Mouse (Mus musculus): ENCODE measurements at regions not wholly inside any gene's neighbourhood (a gene's known extent, or its start where the extent isn't known, plus 50 kb on each side); places are given as distances from the start of the nearest gene placed in this dataset.

GRCm38 (mm10) chr8:42973619-42974539 lies 167.4 kb downstream of the Triml1 start:
- Histone ChIP-seq H3K27ac (replicated peaks) (no peak overlapping the region), H3K27me3 (replicated peaks) (no peaks in the 10 kb centered on the region), H3K9ac (replicated peaks) (no peak overlapping the region), H3K36me3 (no peaks in the 10 kb centered on the region), H3K4me3 (replicated peaks) (no peak overlapping the region), H3K4me1 (no peaks in the 10 kb centered on the region), H3K9me3 (replicated peaks) (no peaks in the 10 kb centered on the region), H3K4me2 (no peak overlapping the region)
- ATAC-seq (ENCODE audit: low FRiP score), result no peak
- WGBS, result 65% methylated on average over 18 of the region's 18 CpGs

DNA sequence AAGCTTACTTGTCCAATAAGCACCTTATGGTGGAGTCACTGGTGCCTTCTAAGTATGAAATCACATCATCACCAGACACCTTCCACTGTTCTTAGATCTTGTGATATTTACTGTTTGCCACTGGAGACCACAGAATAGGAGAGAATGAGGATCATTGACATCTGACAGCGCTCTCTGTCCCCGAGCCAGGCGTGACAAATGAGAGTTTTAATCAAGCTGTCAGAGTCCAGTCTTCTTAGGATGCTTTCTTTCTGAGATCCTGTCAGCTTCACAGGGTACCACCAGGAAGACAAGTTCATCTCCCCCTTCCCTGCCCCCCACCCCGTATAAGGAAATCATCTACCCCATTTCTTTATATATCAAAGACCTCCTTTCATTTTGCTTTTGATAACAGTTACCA lies 168.7 kb downstream of the Triml1 start:
- Histone ChIP-seq H3K36me3 (no peaks in the 10 kb centered on the region), H3K27ac (replicated peaks) (no peak overlapping the region), H3K9me3 (replicated peaks) (no peaks in the 10 kb centered on the region), H3K4me3 (replicated peaks) (no peak overlapping the region), H3K4me2 (no peak overlapping the region), H3K9ac (replicated peaks) (no peak overlapping the region), H3K27me3 (replicated peaks) (no peaks in the 10 kb centered on the region), H3K4me1 (0 out of 2 replicates have a peak, but pooled peaks cover 4% of the 10 kb centered on the region)
- WGBS, result 57% methylated on average over 4 of the region's 4 CpGs
- ATAC-seq (ENCODE audit: low FRiP score), result no peak

GRCm38 (mm10) chr8:42967862-42968395 lies 173.4 kb downstream of the Triml1 start:
- Histone ChIP-seq H3K9me3 (replicated peaks) (no peaks in the 10 kb centered on the region), H3K9ac (replicated peaks) (no peak overlapping the region), H3K4me2 (peak overlapping the region; percentile 37), H3K36me3 (no peaks in the 10 kb centered on the region), H3K27me3 (replicated peaks) (no peaks in the 10 kb centered on the region), H3K4me3 (replicated peaks) (no peak overlapping the region), H3K4me1 (0 out of 2 replicates have a peak, but pooled peaks cover 4% of the 10 kb centered on the region), H3K27ac (replicated peaks) (no peak overlapping the region)
- 37% methylated on average over 8 of the region's 8 CpGs for WGBS
- peak; percentile 35 for ATAC-seq (ENCODE audit: low FRiP score)

GRCm38 (mm10) chr8:42964507-42964906 lies 176.8 kb downstream of the Triml1 start:
- Histone ChIP-seq H3K27ac (replicated peaks) (no peak overlapping the region), H3K36me3 (no peaks in the 10 kb centered on the region), H3K9me3 (replicated peaks) (no peaks in the 10 kb centered on the region), H3K27me3 (replicated peaks) (no peaks in the 10 kb centered on the region), H3K9ac (replicated peaks) (no peak overlapping the region), H3K4me2 (no peak overlapping the region), H3K4me1 (0 out of 2 replicates have a peak, but pooled peaks cover 4% of the 10 kb centered on the region), H3K4me3 (replicated peaks) (no peak overlapping the region)
- 91% methylated on average over 2 of the region's 2 CpGs for WGBS
- no peak for ATAC-seq (ENCODE audit: low FRiP score)

DNA sequence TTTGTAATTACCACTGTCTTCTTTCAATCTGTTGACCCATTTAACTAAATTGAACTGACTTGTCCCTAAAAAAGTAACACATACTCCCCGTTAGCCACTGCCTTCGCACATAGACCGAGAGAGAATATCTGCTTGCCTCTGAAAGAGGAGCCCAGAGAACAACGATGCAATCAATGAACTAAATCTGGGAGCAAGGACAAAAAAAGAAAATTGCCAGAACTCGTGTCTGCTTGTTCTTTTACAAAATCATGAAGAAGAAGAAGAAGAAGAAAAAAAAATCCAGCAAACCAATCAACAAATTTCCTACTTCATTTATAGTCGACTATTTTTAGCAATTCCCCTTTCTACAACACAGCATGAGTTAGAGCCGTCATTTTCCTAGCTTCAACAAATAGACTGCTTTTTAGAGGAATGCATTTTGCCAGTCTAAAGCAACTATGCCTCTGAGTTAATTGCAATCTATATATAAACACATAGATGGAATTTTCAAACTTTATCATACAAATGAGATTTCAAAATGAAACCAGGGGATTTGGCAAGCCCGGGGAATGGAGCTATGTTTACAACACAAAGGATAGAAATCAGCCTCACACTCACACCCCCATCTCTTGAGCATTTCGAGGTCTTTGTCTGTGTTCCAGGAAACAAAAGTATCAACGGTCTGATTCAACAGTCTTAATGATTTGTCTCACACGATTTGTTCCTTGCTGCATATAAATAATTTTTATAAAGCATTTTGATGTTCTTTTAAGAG lies 183.1 kb downstream of the Triml1 start:
- Histone ChIP-seq H3K4me1 (no peaks in the 10 kb centered on the region), H3K4me2 (no peak overlapping the region), H3K27ac (replicated peaks) (no peak overlapping the region), H3K27me3 (replicated peaks) (no peaks in the 10 kb centered on the region), H3K36me3 (no peaks in the 10 kb centered on the region), H3K4me3 (replicated peaks) (no peak overlapping the region), H3K9me3 (replicated peaks) (no peaks in the 10 kb centered on the region), H3K9ac (replicated peaks) (no peak overlapping the region)
- WGBS, result 75% methylated on average over 11 of the region's 11 CpGs
- no peak for ATAC-seq (ENCODE audit: low FRiP score)

GRCm38 (mm10) chr8:42932609-42933008 lies 208.7 kb downstream of the Triml1 start:
- ATAC-seq (ENCODE audit: low FRiP score), result no peak
- Histone ChIP-seq H3K36me3 (no peaks in the 10 kb centered on the region), H3K9me3 (replicated peaks) (no peaks in the 10 kb centered on the region), H3K9ac (replicated peaks) (no peak overlapping the region), H3K4me1 (no peaks in the 10 kb centered on the region), H3K4me3 (replicated peaks) (no peak overlapping the region), H3K27me3 (replicated peaks) (no peaks in the 10 kb centered on the region), H3K4me2 (no peak overlapping the region), H3K27ac (replicated peaks) (no peak overlapping the region)
- WGBS, result 85% methylated on average over 3 of the region's 3 CpGs

GRCm38 (mm10) chr8:42891658-42892057 lies 249.6 kb downstream of the Triml1 start:
- H3K36me3 ChIP-seq, result no peaks in the 10 kb centered on the region
- H3K27ac ChIP-seq (replicated peaks), result no peak overlapping the region
- 92% methylated on average over 5 of the region's 5 CpGs for WGBS

DNA sequence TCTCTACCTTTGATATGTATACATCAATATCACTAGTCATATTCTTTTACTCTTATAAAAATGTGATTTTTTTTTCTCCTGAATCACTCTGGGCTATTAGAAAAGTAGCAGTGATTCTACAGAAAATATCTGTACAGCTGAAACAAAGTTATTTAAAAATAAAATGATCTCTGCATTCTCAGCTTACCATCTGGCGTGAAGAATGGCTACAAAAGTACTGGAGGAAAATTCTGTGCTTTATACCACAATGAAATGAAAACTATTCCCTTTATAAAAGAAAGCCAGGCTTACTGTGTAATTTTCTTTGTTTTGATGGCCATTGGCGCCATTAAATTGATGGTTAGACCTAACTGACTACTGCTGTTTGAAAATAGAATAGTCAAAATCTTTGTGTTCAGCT lies 254.8 kb downstream of the Triml1 start:
- no peak overlapping the region for H3K4me3 ChIP-seq (replicated peaks)
- no peaks in the 10 kb centered on the region for H3K36me3 ChIP-seq
- H3K4me1 ChIP-seq, result no peaks in the 10 kb centered on the region
- H3K4me2 ChIP-seq, result no peak overlapping the region
- H3K27me3 ChIP-seq (replicated peaks), result no peaks in the 10 kb centered on the region
- H3K9me3 ChIP-seq (replicated peaks), result no peaks in the 10 kb centered on the region
- 92% methylated on average over 2 of the region's 2 CpGs for WGBS
- H3K9ac ChIP-seq (replicated peaks), result no peak overlapping the region
- no peak for ATAC-seq (ENCODE audit: low FRiP score)
- H3K27ac ChIP-seq (replicated peaks), result no peak overlapping the region

More at GRCm38 (mm10) chr8:42891658-42892057, 249.6 kb downstream of the Triml1 start:
- no peaks in the 10 kb centered on the region for H3K9me3 ChIP-seq (replicated peaks)
- ATAC-seq (ENCODE audit: low FRiP score), result no peak
- H3K4me1 ChIP-seq, result no peaks in the 10 kb centered on the region
- no peak overlapping the region for H3K9ac ChIP-seq (replicated peaks)
- H3K27me3 ChIP-seq (replicated peaks), result no peaks in the 10 kb centered on the region
- no peak overlapping the region for H3K4me3 ChIP-seq (replicated peaks)
- no peak overlapping the region for H3K4me2 ChIP-seq

GRCm38 (mm10) chr8:42870262-42870661 lies 271.0 kb downstream of the Triml1 start:
- no peak for ATAC-seq (ENCODE audit: low FRiP score)
- Histone ChIP-seq H3K4me2 (no peak overlapping the region), H3K36me3 (no peaks in the 10 kb centered on the region), H3K4me1 (no peaks in the 10 kb centered on the region), H3K9me3 (replicated peaks) (no peaks in the 10 kb centered on the region), H3K4me3 (replicated peaks) (no peak overlapping the region), H3K27me3 (replicated peaks) (no peaks in the 10 kb centered on the region), H3K27ac (replicated peaks) (no peak overlapping the region), H3K9ac (replicated peaks) (no peak overlapping the region)
- WGBS, result 70% methylated on average over 3 of the region's 3 CpGs
